Mouse (Mus musculus) hindbrain, embryonic 14.5 days (tissue): ENCODE results near the gene Tnfsf15. TPM values are rescaled to one million over a fixed set of nuclear protein-coding genes. Genes with fewer than 3 reads are reported as not detected.

Experiments
- ATAC-seq: fragments of 200-750 bp; cut with Nextera tagmentation; 2 replicates; pipeline ENCODE4 v1.8.0; 2017; ENCODE audit warnings: moderate number of reproducible peaks, mild to moderate bottlenecking, moderate TSS enrichment, moderate library complexity; ENCODE audit not compliant: low FRiP score
- DNase-seq: peaks from one replicate; pipeline ENCODE4 v3.0.0-alpha.2; 2015; ENCODE audit warnings: low spot score
- H3K27ac ChIP-seq: fragments of 300-500 bp; sonication (generic); 2 replicates; pipeline ENCODE4 v1.5.1; 2014; ENCODE audit warnings: mild to moderate bottlenecking, moderate library complexity
- H3K27me3 ChIP-seq: fragments of 300-500 bp; sonication (generic); 2 replicates; pipeline ENCODE4 v1.6.1; 2014; ENCODE audit warnings: mild to moderate bottlenecking, low read length, mixed read lengths; ENCODE audit not compliant: control insufficient read depth, insufficient read depth
- H3K36me3 ChIP-seq: fragments of 300-500 bp; sonication (generic); replicated peaks from 2 replicates; pipeline ENCODE4 v1.6.1; 2014; ENCODE audit not compliant: control insufficient read depth, insufficient read depth
- H3K4me1 ChIP-seq: fragments of 300-500 bp; sonication (generic); replicated peaks from 2 replicates; pipeline ENCODE4 v1.6.1; 2014; ENCODE audit warnings: antibody characterized with exemption, low read length, mixed read lengths; ENCODE audit not compliant: control insufficient read depth, insufficient read depth
- H3K4me2 ChIP-seq: fragments of 300-500 bp; sonication (generic); replicated peaks from 2 replicates; pipeline ENCODE4 v1.6.1; 2014; ENCODE audit warnings: mild to moderate bottlenecking, moderate library complexity
- H3K4me3 ChIP-seq: fragments of 300-500 bp; sonication (generic); replicated peaks from 2 replicates; pipeline ENCODE4 v1.5.1; 2014; ENCODE audit warnings: mild to moderate bottlenecking, low read length
- H3K9ac ChIP-seq: fragments of 300-500 bp; sonication (generic); 2 replicates; pipeline ENCODE4 v1.6.1; 2014
- H3K9me3 ChIP-seq: fragments of 300-500 bp; sonication (generic); 2 replicates; pipeline ENCODE4 v1.6.1; 2016; ENCODE audit warnings: low read length; ENCODE audit not compliant: control insufficient read depth
- WGBS: fragments of 180-500 bp; shearing (Covaris S2); extraction: QIAGEN DNeasy Blood & Tissue Kit; methylation state at CpG from one replicate; pipeline ENCODE4 v1.1.7; 2014; 5-methylcytosine and 5-hydroxymethylcytosine counted together
- polyA plus RNA-seq: library from polyadenylated mRNA; unstranded; fragments of >200 nt; fragmentation: Nextera tagmentation; extraction: Ambion mirVana; gene quantifications from 2 replicates; pipeline ENCODE4 v1.2.1, GENCODE M21; 2014

Gene Tnfsf15
- not detected in 2 replicates for polyA plus RNA-seq

GRCm38 (mm10) chr4:63744693-63745171 is at the start of gene Tnfsf15:
TSS of gene Tnfsf15 (minus strand) at chr4:63745113.
- Histone ChIP-seq H3K27me3 (no peaks in the 10 kb centered on the region), H3K4me1 (no peaks in the 10 kb centered on the region), H3K4me3 (no peak within 1 kb of the TSS), H3K27ac (no peak within 1 kb of the TSS), H3K9ac (no peak within 1 kb of the TSS), H3K9me3 (no peaks in the 10 kb centered on the region), H3K36me3 (no peaks in the 10 kb centered on the region), H3K4me2 (no peak within 1 kb of the TSS)
- DNase-seq (no peak), ATAC-seq (peak; percentile 54; the same call in 1 of the 2 replicates)
- WGBS, result 52% methylated on average over 8 of the region's 8 CpGs

GRCm38 (mm10) chr4:63792328-63792727 is 47.4 kb upstream of the Tnfsf15 start:
- WGBS, result 90% methylated on average over 3 of the region's 3 CpGs
- Histone ChIP-seq H3K4me3 (no peak overlapping the region), H3K4me2 (no peak overlapping the region), H3K9ac (no peak overlapping the region), H3K4me1 (no peaks in the 10 kb centered on the region), H3K36me3 (no peaks in the 10 kb centered on the region), H3K27me3 (no peaks in the 10 kb centered on the region), H3K9me3 (no peaks in the 10 kb centered on the region), H3K27ac (no peak overlapping the region)
- ATAC-seq (no peak), DNase-seq (no peak)

- Histone ChIP-seq H3K27me3 (no peaks in the 10 kb centered on the region), H3K27ac (no peak overlapping the region), H3K4me2 (no peak overlapping the region), H3K9ac (no peak overlapping the region), H3K4me1 (no peaks in the 10 kb centered on the region), H3K4me3 (no peak overlapping the region), H3K36me3 (no peaks in the 10 kb centered on the region), H3K9me3 (no peaks in the 10 kb centered on the region)
- 87% methylated on average over 2 of the region's 2 CpGs for WGBS
- DNase-seq, result no peak
- no peak for ATAC-seq
Measured at GRCm38 (mm10) chr4:63785466-63785865, 40.6 kb upstream of the Tnfsf15 start.

GRCm38 (mm10) chr4:63783826-63784225 is 38.9 kb upstream of the Tnfsf15 start:
- Histone ChIP-seq H3K4me2 (no peak overlapping the region), H3K9me3 (no peaks in the 10 kb centered on the region), H3K36me3 (no peaks in the 10 kb centered on the region), H3K27me3 (no peaks in the 10 kb centered on the region), H3K4me1 (no peaks in the 10 kb centered on the region), H3K9ac (no peak overlapping the region), H3K4me3 (no peak overlapping the region), H3K27ac (no peak overlapping the region)
- 90% methylated on average over 5 of the region's 5 CpGs for WGBS
- DNase-seq, result no peak
- no peak for ATAC-seq

GRCm38 (mm10) chr4:63782970-63783613 is 38.2 kb upstream of the Tnfsf15 start:
- H3K4me1 ChIP-seq, result no peaks in the 10 kb centered on the region
- 78% methylated on average over 7 of the region's 7 CpGs for WGBS
- ATAC-seq (no peak), DNase-seq (peak; percentile 32)
- no peaks in the 10 kb centered on the region for H3K9me3 ChIP-seq
- H3K27ac ChIP-seq, result no peak overlapping the region
- no peak overlapping the region for H3K4me2 ChIP-seq
- no peaks in the 10 kb centered on the region for H3K36me3 ChIP-seq
- H3K9ac ChIP-seq, result no peak overlapping the region
- H3K27me3 ChIP-seq, result no peaks in the 10 kb centered on the region
- H3K4me3 ChIP-seq, result no peak overlapping the region

GRCm38 (mm10) chr4:63777223-63777622 is 32.3 kb upstream of the Tnfsf15 start:
- Histone ChIP-seq H3K9ac (no peak overlapping the region), H3K4me2 (no peak overlapping the region), H3K27me3 (no peaks in the 10 kb centered on the region), H3K4me1 (no peaks in the 10 kb centered on the region), H3K4me3 (no peak overlapping the region), H3K36me3 (no peaks in the 10 kb centered on the region), H3K9me3 (no peaks in the 10 kb centered on the region), H3K27ac (no peak overlapping the region)
- no peak for DNase-seq
- 86% methylated on average over 8 of the region's 8 CpGs for WGBS
- ATAC-seq, result no peak

- no peaks in the 10 kb centered on the region for H3K9me3 ChIP-seq
- no peaks in the 10 kb centered on the region for H3K36me3 ChIP-seq
- no peak overlapping the region for H3K27ac ChIP-seq
- H3K4me3 ChIP-seq, result no peak overlapping the region
- DNase-seq (no peak), ATAC-seq (no peak)
- H3K27me3 ChIP-seq, result no peaks in the 10 kb centered on the region
- WGBS, result 79% methylated on average over 8 of the region's 8 CpGs
- H3K4me2 ChIP-seq, result no peak overlapping the region
- no peak overlapping the region for H3K9ac ChIP-seq
- no peaks in the 10 kb centered on the region for H3K4me1 ChIP-seq
Measured at GRCm38 (mm10) chr4:63773306-63774090, 28.6 kb upstream of the Tnfsf15 start.

GRCm38 (mm10) chr4:63772514-63772913 is 27.6 kb upstream of the Tnfsf15 start:
- no peaks in the 10 kb centered on the region for H3K27me3 ChIP-seq
- H3K9me3 ChIP-seq, result no peaks in the 10 kb centered on the region
- H3K36me3 ChIP-seq, result no peaks in the 10 kb centered on the region
- no peak overlapping the region for H3K4me3 ChIP-seq
- H3K4me2 ChIP-seq, result no peak overlapping the region
- H3K9ac ChIP-seq, result no peak overlapping the region
- ATAC-seq, result no peak
- DNase-seq, result no peak
- 87% methylated on average over 2 of the region's 2 CpGs for WGBS
- H3K4me1 ChIP-seq, result no peaks in the 10 kb centered on the region
- H3K27ac ChIP-seq, result no peak overlapping the region

- no peak overlapping the region for H3K27ac ChIP-seq
- no peak overlapping the region for H3K4me2 ChIP-seq
- H3K4me3 ChIP-seq, result no peak overlapping the region
- no peak for ATAC-seq
- no peaks in the 10 kb centered on the region for H3K36me3 ChIP-seq
- 89% methylated on average over 4 of the region's 4 CpGs for WGBS
- no peak overlapping the region for H3K9ac ChIP-seq
- H3K4me1 ChIP-seq, result no peaks in the 10 kb centered on the region
- DNase-seq, result no peak
- no peaks in the 10 kb centered on the region for H3K27me3 ChIP-seq
- H3K9me3 ChIP-seq, result no peaks in the 10 kb centered on the region
Measured at GRCm38 (mm10) chr4:63771291-63771690, 26.4 kb upstream of the Tnfsf15 start.
